Mouse (Mus musculus) liver, postnatal 0 days (tissue): ENCODE data around the gene Ptprr.

Experiments
- CTCF ChIP-seq: sonication (generic); IDR thresholded peaks from 2 replicates; pipeline ENCODE4 v1.5.1; 2016; ENCODE audit warnings: antibody characterized with exemption, low read depth
- EP300 ChIP-seq: IDR thresholded peaks from 2 replicates; pipeline ENCODE4 v1.6.1; 2016; ENCODE audit warnings: antibody characterized with exemption, low read depth, mild to moderate bottlenecking

- TF ChIP-seq CTCF: no peak
- TF ChIP-seq EP300: no peak
Observed at GRCm38 (mm10) chr10:116117060-116117459, 99.0 kb downstream of the Ptprr start.
